Mouse (Mus musculus) C2C12 (cell line): Measurements from ENCODE around the gene Rps6kb2. TPM values are rescaled to one million over a fixed set of nuclear protein-coding genes. Genes with fewer than 3 reads are reported as not detected.

Experiments used
- H3K27me3 ChIP-seq: one replicate; pipeline ENCODE4 v1.6.1; 2011; ENCODE audit not compliant: control insufficient read depth, insufficient read depth, insufficient read length
- H3K36me3 ChIP-seq: one replicate; pipeline ENCODE4 v1.6.1; 2011; ENCODE audit not compliant: control insufficient read depth, insufficient read depth
- H3K4me3 ChIP-seq: one replicate; pipeline ENCODE4 v1.5.1; 2011; ENCODE audit warnings: mild to moderate bottlenecking, control low read depth; ENCODE audit not compliant: poor library complexity, insufficient read depth, severe bottlenecking
- H3K79me2 ChIP-seq: one replicate; pipeline ENCODE4 v1.6.1; 2011; ENCODE audit not compliant: control insufficient read depth, insufficient read depth
- H3K79me3 ChIP-seq: one replicate; pipeline ENCODE4 v1.6.1; 2011; ENCODE audit warnings: low read depth, control low read depth
- H3ac ChIP-seq: one replicate; pipeline ENCODE3; 2011; ENCODE audit warnings: low read depth; ENCODE audit not compliant: control insufficient read depth, insufficient read length
- CEBPB ChIP-seq: IDR thresholded peaks from one replicate; pipeline ENCODE4 v1.6.1; 2011; ENCODE audit warnings: low read depth, mild to moderate bottlenecking, control low read depth, moderate library complexity
- CTCF ChIP-seq: IDR thresholded peaks from one replicate; pipeline ENCODE4 v1.5.1; 2011; ENCODE audit not compliant: control insufficient read depth, insufficient read depth, insufficient read length
- FOSL1 ChIP-seq: IDR thresholded peaks from one replicate; pipeline ENCODE4 v1.8.0; 2011; ENCODE audit warnings: mild to moderate bottlenecking, low read length; ENCODE audit not compliant: poor library complexity, insufficient read depth, severe bottlenecking
- MAX ChIP-seq: IDR thresholded peaks from one replicate; pipeline ENCODE4 v1.6.1; 2011; ENCODE audit warnings: mild to moderate bottlenecking, control low read depth
- MYOD1 ChIP-seq: IDR thresholded peaks from one replicate; pipeline ENCODE4 v1.6.1; 2011; ENCODE audit warnings: low read depth; ENCODE audit not compliant: control insufficient read depth, insufficient read length
- MYOG ChIP-seq: IDR thresholded peaks from one replicate; pipeline ENCODE4 v1.6.1; 2011; ENCODE audit not compliant: control insufficient read depth, insufficient read length; ENCODE audit errors: extremely low read depth
- USF1 ChIP-seq: IDR thresholded peaks from one replicate; pipeline ENCODE4 v1.6.1; 2011; ENCODE audit warnings: low read depth, mild to moderate bottlenecking, control low read depth, moderate library complexity
- polyA plus RNA-seq: library from polyadenylated mRNA; unstranded; fragments of >200 nt; fragmentation: generic; extraction: Trizol; gene quantifications from one replicate; pipeline ENCODE4 v1.2.1, GENCODE M21; 2012; ENCODE audit warnings: missing spikeins

Gene Rps6kb2
- polyA plus RNA-seq, 1 experiment, result 19.7 TPM

- H3K36me3 ChIP-seq, result peaks cover 49% of the 10 kb centered on the region
- no peak overlapping the region for H3K4me3 ChIP-seq
- TF ChIP-seq MAX (no peak), CEBPB (no peak), FOSL1 (no peak), CTCF (no peak), MYOD1 (no peak), USF1 (no peak)
- H3K79me2 ChIP-seq, result peaks cover 38% of the 10 kb centered on the region
- H3K27me3 ChIP-seq, result no peaks in the 10 kb centered on the region
- no peak overlapping the region for H3ac ChIP-seq
- peaks cover 10% of the 10 kb centered on the region for H3K79me3 ChIP-seq
Observed at GRCm38 (mm10) chr19:4117006-4117405, 46.1 kb downstream of the Rps6kb2 start.

- Histone ChIP-seq H3K36me3 (peaks cover 60% of the 10 kb centered on the region), H3K79me2 (peaks cover 34% of the 10 kb centered on the region), H3K4me3 (no peak overlapping the region), H3K79me3 (peaks cover 9% of the 10 kb centered on the region), H3ac (no peak overlapping the region), H3K27me3 (no peaks in the 10 kb centered on the region)
- no peak for TF ChIP-seq MYOD1
- TF ChIP-seq CTCF, result no peak
- no peak for TF ChIP-seq CEBPB
- no peak for TF ChIP-seq FOSL1
- TF ChIP-seq USF1, result no peak
- TF ChIP-seq MAX, result no peak
- no peak for TF ChIP-seq MYOG
Observed at GRCm38 (mm10) chr19:4115816-4116215, 47.3 kb downstream of the Rps6kb2 start.

GRCm38 (mm10) chr19:4115144-4115543, 48.0 kb downstream of the Rps6kb2 start:
- H3K36me3 ChIP-seq, result peaks cover 64% of the 10 kb centered on the region
- TF ChIP-seq USF1, result no peak
- no peak for TF ChIP-seq MYOG
- TF ChIP-seq MAX, result no peak
- TF ChIP-seq CEBPB, result no peak
- TF ChIP-seq CTCF, result no peak
- TF ChIP-seq MYOD1, result no peak
- TF ChIP-seq FOSL1, result no peak
- no peak overlapping the region for H3K4me3 ChIP-seq
- H3K79me2 ChIP-seq, result peaks cover 28% of the 10 kb centered on the region
- H3ac ChIP-seq, result no peak overlapping the region
- no peaks in the 10 kb centered on the region for H3K27me3 ChIP-seq
- peaks cover 4% of the 10 kb centered on the region for H3K79me3 ChIP-seq

- no peak overlapping the region for H3ac ChIP-seq
- TF ChIP-seq USF1, result no peak
- TF ChIP-seq MAX, result no peak
- no peak for TF ChIP-seq MYOD1
- no peak for TF ChIP-seq MYOG
- TF ChIP-seq CTCF, result no peak
- no peak for TF ChIP-seq CEBPB
- no peak for TF ChIP-seq FOSL1
- H3K79me3 ChIP-seq, result peaks cover 1% of the 10 kb centered on the region
- no peak overlapping the region for H3K4me3 ChIP-seq
- peaks cover 70% of the 10 kb centered on the region for H3K36me3 ChIP-seq
- no peaks in the 10 kb centered on the region for H3K27me3 ChIP-seq
- H3K79me2 ChIP-seq, result peaks cover 22% of the 10 kb centered on the region
Observed at GRCm38 (mm10) chr19:4114551-4114950, 48.6 kb downstream of the Rps6kb2 start.

- TF ChIP-seq MAX, result no peak
- TF ChIP-seq FOSL1, result no peak
- TF ChIP-seq MYOD1, result no peak
- no peak for TF ChIP-seq CEBPB
- TF ChIP-seq CTCF, result no peak
- no peak for TF ChIP-seq MYOG
- Histone ChIP-seq H3ac (no peak overlapping the region), H3K79me3 (no peaks in the 10 kb centered on the region), H3K79me2 (peaks cover 14% of the 10 kb centered on the region), H3K27me3 (no peaks in the 10 kb centered on the region), H3K4me3 (no peak overlapping the region), H3K36me3 (peaks cover 77% of the 10 kb centered on the region)
Observed at GRCm38 (mm10) chr19:4113806-4114230, 49.3 kb downstream of the Rps6kb2 start.

- Histone ChIP-seq H3ac (peak overlapping the region; percentile 33), H3K79me3 (no peaks in the 10 kb centered on the region), H3K27me3 (no peaks in the 10 kb centered on the region), H3K36me3 (peaks cover 82% of the 10 kb centered on the region), H3K79me2 (peaks cover 9% of the 10 kb centered on the region), H3K4me3 (no peak overlapping the region)
- TF ChIP-seq CTCF (no peak), MAX (no peak), FOSL1 (peak; percentile 18)
Observed at GRCm38 (mm10) chr19:4113186-4113805, 49.9 kb downstream of the Rps6kb2 start.
